Mouse (Mus musculus): ENCODE measurements around the gene Sncb.

Gene Sncb

DNA sequence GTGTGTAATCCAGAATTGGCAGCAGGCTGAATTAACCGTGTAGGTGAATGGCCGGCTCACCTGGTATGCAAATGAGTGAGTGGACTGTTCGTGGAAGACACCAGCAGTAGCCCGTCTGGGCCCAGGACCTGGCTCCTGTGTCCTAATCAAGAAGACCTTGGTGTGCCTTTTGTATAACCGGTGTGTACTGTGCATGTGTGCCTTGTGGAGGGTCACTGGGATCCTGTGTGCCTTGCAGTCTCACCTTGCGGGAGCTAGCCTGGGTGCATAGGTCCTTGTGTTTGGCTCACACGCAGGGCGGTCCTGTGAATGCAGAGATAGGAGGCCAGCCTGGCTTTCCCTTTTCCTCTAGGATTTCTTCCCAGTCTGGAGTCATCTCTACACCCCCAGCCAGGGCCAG lies 18.2 kb downstream of the Sncb start:
- DNase-seq, result no peak

DNA sequence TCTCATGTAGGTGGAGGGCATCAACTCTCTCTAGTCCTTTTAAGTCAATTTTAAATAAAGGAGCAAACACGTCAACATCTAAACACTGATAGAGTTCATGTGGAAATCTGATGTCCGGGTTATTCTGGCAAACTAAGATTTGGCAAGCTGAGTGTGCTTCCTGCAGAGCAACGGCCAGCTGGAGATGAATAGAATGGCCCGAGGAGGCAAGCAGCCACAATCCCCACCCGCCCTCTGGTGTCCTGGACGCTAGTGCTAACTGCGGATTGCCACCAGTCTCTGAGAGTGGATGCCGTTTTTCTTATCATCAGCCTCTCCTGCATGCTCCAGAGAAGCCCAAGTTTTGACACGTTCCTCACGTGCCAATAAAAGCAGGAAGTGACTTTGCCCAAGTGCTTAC lies 19.5 kb downstream of the Sncb start:
- no peak for DNase-seq

DNA sequence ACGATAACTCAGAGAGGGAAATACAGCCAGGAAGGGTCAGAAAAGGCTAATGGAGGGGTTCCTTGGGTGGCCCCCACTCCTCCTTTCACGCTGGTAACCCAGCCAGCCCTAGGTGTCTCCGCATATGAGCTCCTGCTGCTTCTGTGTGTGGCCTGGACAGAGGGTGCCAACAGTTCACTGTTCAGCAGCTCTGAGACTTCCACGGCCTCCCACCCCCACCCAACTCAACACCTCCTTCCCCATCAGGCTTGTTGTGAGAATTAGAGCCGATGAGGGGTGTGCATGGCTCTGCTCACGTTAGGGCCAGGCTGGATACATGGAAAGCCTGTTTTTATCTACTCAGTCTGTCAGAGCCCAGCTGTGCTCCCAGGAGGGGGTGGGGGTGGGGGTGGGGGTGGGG lies 20.3 kb downstream of the Sncb start:
- DNase-seq, result no peak

DNA sequence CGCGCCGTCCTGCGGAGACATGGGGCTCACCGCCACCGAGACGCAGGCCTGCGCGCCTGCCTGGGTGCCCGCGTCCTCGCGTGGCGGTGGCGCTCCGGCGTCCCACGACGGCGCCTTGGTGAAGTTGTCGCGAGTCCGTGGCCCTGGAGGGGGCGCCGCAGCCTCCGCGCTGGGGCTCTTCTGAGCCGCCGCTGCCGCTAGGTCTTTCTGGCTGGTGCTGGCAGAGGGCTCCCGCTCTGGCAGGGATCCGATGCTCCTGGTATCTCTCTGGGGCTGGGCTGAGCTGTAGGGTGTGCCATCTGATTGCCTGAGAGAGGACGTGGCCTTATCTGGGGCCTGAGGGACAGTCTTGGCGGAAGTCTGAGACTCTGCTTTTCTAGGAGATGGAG lies 28.2 kb downstream of the Sncb start:
- DNase-seq, result no peak

DNA sequence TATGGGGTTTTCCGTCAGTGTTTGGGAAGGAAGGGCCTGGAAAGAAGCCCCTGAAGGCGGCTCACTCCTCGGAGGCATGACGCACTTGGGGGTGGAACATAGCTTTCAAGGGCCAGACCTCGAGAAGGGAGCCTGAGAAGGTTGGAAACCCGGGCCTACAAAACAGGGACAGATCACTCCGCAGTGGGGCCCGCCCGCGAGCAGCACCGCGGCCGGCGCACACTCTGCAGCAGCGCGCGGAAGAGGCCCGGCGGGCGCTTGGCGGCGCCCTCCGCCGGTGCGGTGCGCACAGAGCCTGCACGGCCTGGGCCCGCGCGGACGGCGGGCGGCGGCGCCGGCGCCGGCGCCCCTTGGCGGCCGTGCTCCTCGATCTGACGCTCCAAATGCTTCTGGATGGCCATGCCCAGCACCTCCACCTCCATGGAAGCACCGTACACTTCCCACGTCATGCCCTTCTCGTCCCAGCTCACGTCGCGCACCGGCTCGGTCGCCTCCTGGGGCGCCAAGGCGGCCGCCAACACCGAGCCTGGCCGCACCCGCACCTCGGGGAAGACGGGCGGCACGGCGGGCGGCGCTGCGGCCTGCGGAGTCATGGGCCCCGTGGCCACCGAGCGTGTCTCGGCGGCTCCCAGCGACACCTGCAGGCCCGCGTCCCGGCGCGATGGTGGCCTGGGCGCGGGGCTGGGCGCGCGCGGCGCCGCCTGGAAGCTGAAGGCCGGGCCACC lies 28.7 kb downstream of the Sncb start:
- DNase-seq, result no peak

DNA sequence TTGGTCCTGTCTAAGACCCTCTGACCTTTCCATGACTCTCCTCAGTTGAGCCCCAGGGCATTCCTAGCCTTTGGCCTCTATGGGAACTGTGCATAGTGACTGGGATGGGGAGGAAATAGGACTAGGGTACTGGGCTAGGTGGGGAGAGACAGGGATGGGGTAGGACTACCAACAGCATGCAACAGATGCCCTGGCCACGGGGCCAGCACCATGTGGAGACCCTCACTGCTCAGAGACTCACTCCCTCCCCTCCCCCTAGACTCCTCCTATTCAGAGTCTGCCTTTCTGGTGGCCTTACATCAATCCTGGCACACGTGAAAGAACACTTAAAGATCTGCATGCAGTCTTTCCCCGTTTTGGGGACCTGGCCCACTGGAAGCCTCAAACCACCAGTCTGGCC lies 29.5 kb downstream of the Sncb start:
- no peak for DNase-seq

DNA sequence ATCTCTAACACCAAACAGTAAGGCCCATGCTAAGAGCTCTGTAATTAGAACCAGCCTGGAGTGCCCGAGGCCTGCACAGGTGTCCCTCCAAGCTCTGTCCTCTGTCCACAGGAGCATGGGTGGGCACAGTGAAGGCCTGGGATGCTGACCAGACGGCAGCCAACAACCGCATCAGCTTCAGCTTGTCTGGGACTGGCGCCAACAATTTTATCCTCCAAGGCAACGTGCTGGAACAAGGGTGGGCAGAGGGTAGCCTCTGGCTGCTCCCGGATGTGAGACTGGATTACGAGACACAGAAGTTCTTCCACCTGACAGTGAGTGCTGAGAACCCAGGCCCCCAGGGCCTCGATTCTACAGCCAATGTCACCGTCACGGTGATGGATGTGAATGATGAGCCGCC lies 40.3 kb downstream of the Sncb start:
- no peak for DNase-seq

DNA sequence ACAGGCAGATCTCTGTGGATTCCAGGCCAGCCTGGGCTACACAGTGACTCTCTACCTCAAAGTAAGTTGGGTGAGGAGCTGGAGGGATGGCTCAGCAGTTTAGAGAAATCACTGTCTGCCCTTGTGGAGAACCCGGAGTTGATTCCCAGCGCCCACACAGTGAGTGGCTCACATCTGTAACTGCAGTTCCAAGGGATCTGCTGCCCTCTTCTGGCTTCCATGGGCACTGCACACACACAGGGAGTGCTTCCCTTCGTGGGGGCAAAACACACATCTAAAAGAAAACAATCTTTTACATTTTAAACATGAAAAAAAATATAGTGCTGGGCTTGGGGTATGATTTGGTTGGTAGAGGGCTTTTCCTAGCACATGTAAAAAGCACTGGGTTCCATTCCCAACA lies 43.3 kb downstream of the Sncb start:
- DNase-seq, result peak; percentile 10

DNA sequence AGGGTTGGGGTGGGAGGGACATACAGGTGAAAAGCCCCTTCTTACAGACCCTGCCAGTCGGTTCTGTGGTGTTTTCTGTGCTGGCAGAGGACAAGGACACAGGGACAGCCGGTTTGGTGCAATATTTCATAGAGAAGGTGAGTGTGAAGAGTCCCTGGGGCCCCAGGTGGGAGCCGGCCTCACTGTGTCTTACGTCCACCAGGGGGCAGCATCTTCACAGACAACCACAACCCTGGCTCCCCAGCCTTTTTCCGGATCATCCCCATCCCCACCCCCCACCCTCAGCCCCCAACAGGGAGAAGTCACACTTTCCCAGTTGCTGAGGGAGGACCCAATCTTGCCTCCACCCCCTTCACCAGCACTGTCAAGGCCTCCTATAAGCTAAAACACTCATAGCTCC lies 49.5 kb downstream of the Sncb start:
- peak; percentile 56 for DNase-seq

DNA sequence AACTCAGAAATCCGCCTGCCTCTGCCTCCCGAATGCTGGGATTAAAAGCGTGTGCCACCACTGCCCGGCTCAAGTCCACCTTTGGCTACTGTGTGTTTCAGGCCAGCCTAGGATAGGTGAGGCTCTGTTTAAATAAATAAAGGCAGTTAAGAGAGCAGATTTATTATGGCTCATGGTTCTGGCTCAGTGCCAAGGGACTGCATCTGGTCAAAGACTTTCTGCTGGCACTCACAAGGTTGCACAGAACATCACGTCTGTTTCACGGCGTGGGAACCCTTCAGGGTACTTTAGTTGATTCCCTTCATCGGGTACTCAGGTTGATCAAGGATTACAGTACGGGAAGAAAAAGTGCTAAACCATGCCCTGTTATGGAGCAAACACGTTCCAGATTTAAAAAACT lies 51.4 kb downstream of the Sncb start:
- no peak for DNase-seq

DNA sequence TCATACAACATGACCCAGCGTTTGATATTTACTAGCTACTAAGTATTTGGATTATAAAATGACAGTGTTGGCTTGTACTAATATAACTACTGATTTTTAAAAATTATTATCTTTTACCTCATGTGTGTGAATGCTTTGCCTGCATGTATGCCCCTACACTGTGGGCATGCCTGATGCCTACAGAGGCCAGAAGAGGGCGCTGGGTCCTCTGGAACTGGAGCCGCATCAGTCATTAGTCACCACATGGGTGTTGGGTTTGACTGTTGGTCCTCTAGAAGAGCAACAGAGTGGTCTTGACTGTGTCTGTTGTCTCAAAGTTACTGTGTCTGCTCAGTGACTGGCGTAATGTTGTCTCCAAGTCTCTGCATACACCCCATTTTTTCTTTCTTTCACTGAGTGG lies 52.0 kb downstream of the Sncb start:
- DNase-seq, result no peak

DNA sequence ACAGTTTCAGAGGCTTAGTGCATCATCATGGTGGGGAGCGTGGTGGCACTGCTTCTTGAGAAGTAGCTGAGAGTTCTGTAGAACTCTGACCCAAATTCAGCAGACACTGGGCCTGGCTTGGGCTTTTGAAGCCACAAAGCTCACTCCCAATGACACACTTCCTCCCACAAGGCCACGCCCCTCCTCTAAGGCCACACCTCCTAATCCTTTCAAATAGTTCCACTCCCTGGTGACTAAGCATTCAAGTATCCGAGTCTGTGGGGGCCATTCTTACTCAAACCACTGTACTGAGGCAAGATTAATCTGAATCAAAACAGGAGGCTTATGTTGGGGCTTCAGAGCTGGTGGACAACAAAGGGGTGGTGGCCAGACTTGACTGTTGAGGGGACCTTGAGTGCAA lies 55.5 kb downstream of the Sncb start:
- no peak for DNase-seq
